Mouse (Mus musculus): Measurements from ENCODE around the gene Tmem132b. TPM values are rescaled to one million over a fixed set of nuclear protein-coding genes. Genes with fewer than 3 reads are reported as not detected.

The Tmem132b gene
- total RNA-seq, 2 experiments from 2014 or later, result 109 to 114 TPM

- DNase-seq (ENCODE audit: extremely low spot score in 1 of 2, low spot score in 2 of 2), result no peak
- intact Hi-C loops (cut with DNase I), result loop anchor here (5.0 to 10.0 kb wide), 2 partner anchors 96 to 268 kb away; partner anchors contain the start of gene Tmem132b
Measured at GRCm38 (mm10) chr5:125802801-125803200, 271.2 kb downstream of the Tmem132b start.

- DNase-seq (ENCODE audit: extremely low spot score in 1 of 2, low spot score in 2 of 2), result peak; percentile 44 to 66
- intact Hi-C loops (cut with DNase I), result loop anchor here (10.0 kb wide), 1 partner anchor 271 kb away; the partner anchor contains the start of gene Tmem132b
Measured at GRCm38 (mm10) chr5:125805327-125805726, 273.8 kb downstream of the Tmem132b start.

- no peak for DNase-seq (ENCODE audit: extremely low spot score in 1 of 2, low spot score in 2 of 2)
- intact Hi-C loops (cut with DNase I), result loop anchor here (10.0 kb wide), 1 partner anchor 273 kb away; the partner anchor contains the start of gene Tmem132b
Measured at GRCm38 (mm10) chr5:125807861-125808260, 276.3 kb downstream of the Tmem132b start.

- intact Hi-C loops (cut with DNase I), result no loop called here
- peak in 1 of 2 experiments; percentile 31 for DNase-seq (ENCODE audit: extremely low spot score in 1 of 2, low spot score in 2 of 2)
Measured at GRCm38 (mm10) chr5:125829342-125829741, 297.8 kb downstream of the Tmem132b start.

DNA sequence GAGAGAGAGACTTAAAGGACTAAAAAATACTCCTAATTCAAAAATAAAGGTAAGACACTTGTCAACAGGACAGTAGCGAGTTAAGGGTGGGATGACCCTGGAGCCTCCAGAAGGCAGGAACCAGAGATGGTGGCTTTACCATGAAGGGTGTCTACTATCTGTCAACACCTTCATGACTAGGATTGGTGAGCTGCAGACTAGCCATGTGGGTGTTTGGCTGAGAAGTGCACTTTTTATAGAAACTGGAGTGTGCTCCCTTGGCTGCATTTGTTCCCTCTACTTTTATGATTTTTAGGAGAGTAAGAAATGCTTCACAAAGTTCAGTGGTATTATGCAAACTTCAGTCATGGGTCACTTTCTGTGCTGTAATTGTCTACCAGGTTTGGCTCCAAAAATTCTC is 304.3 kb downstream of the Tmem132b start:
- no peak for DNase-seq (ENCODE audit: extremely low spot score in 1 of 2, low spot score in 2 of 2)
- intact Hi-C loops (cut with DNase I), result no loop called here

- no peak for DNase-seq (ENCODE audit: extremely low spot score in 1 of 2, low spot score in 2 of 2)
- intact Hi-C loops (cut with DNase I), result no loop called here
Measured at GRCm38 (mm10) chr5:125836761-125837160, 305.2 kb downstream of the Tmem132b start.

Other genes starting within 250 kb of the Tmem132b start
- gene Scarb1, start 190.7 kb upstream of the Tmem132b start, total RNA-seq (2021), result 10 to 100 TPM; 49.1 to 52.9 TPM
- under 1 TPM; 0.39 to 0.56 TPM for gene Gm10382, start 142.5 kb upstream of the Tmem132b start, total RNA-seq (2021)
- gene Ubc, start 141.6 kb upstream of the Tmem132b start, total RNA-seq (2021), result 100 to 1,000 TPM; 831 to 842 TPM
- 10 to 100 TPM; 12.2 to 14.5 TPM for gene Dhx37, start 97.7 kb upstream of the Tmem132b start, total RNA-seq (2021)
- gene Bri3bp, start 90.2 kb upstream of the Tmem132b start, total RNA-seq (2021), result 10 to 100 TPM; 81.3 to 83.6 TPM
- gene Aacs, start 56.0 kb upstream of the Tmem132b start, total RNA-seq (2021), result 10 to 100 TPM; 84.1 to 96.1 TPM